ENCODE assay signal across 8 mouse cellular contexts in genomic region chr5:137645652-137646091, GRCm38 (mm10). TPM values are rescaled to one million over a fixed set of nuclear protein-coding genes. Genes with fewer than 3 reads are reported as not detected.
A peak's percentile ranks its signal among the peaks of the same experiment; 100 is the strongest.
DNase-seq lines count a peak whose midpoint lies in the region; ATAC-seq and TF ChIP-seq lines count a peak whose summit lies in the region.

Irs3 (minus strand) TSS chr5:137645714.

- peak within 1 kb of the TSS; percentile 30 for H3K4me3 ChIP-seq in heart, postnatal 0 days (ENCODE audit: low read depth, low read length)
- H3K4me3 ChIP-seq in limb, embryonic 10.5 days: peak within 1 kb of the TSS; percentile 50
- H3K4me3 ChIP-seq in midbrain, embryonic 14.5 days (replicated peaks; ENCODE audit: low read depth, low read length): peak within 1 kb of the TSS; percentile 19

- DNase-seq in MN1 (ENCODE audit: low spot score): peak; percentile 65
- DNase-seq in heart, postnatal 0 days (ENCODE audit: low spot score): no peak
- DNase-seq in limb, embryonic 10.5 days (ENCODE audit: low spot score): no peak
- DNase-seq in midbrain, embryonic 14.5 days: no peak
- DNase-seq in cerebellum, adult 9-11 months: no peak

- no peak for TF ChIP-seq EP300 in heart, postnatal 0 days (IDR thresholded peaks at IDR 0.05; ENCODE audit: low read depth)

- H3K4me1 ChIP-seq in heart, postnatal 0 days (ENCODE audit: control insufficient read depth, insufficient read depth): peaks cover 5% of the 10 kb centered on the region; the same call in 1 of the 2 replicates
- H3K4me1 ChIP-seq in limb, embryonic 10.5 days: peaks cover 60% of the 10 kb centered on the region
- peaks cover 14% of the 10 kb centered on the region for H3K4me1 ChIP-seq in midbrain, embryonic 14.5 days (ENCODE audit: control insufficient read depth, insufficient read depth, low read length)

- no peak within 1 kb of the TSS for H3K9ac ChIP-seq in heart, postnatal 0 days (replicated peaks; ENCODE audit: low read depth, low read length)
- H3K9ac ChIP-seq in midbrain, embryonic 14.5 days (replicated peaks; ENCODE audit: low read length): no peak within 1 kb of the TSS

- TF ChIP-seq CTCF in heart, postnatal 0 days (IDR thresholded peaks at IDR 0.05; ENCODE audit: low read depth): no peak

- H3K9me3 ChIP-seq in heart, postnatal 0 days (replicated peaks; ENCODE audit: control insufficient read depth, low read length): no peaks in the 10 kb centered on the region
- no peaks in the 10 kb centered on the region for H3K9me3 ChIP-seq in limb, embryonic 10.5 days (replicated peaks)
- H3K9me3 ChIP-seq in midbrain, embryonic 14.5 days (ENCODE audit: control insufficient read depth, low read length): no peaks in the 10 kb centered on the region

- H3K27ac ChIP-seq in heart, postnatal 0 days (ENCODE audit: low read depth): no peak within 1 kb of the TSS
- peak within 1 kb of the TSS; percentile 50 for H3K27ac ChIP-seq in limb, embryonic 10.5 days
- H3K27ac ChIP-seq in midbrain, embryonic 14.5 days (replicated peaks; ENCODE audit: low read depth, low read length): no peak within 1 kb of the TSS

- H3K4me2 ChIP-seq in heart, postnatal 0 days (ENCODE audit: low read depth, low read length): peak within 1 kb of the TSS; percentile 63
- peak within 1 kb of the TSS; percentile 38 for H3K4me2 ChIP-seq in midbrain, embryonic 14.5 days (ENCODE audit: low read length)

- ATAC-seq in common myeloid progenitor, adult 5-6 weeks (replicated peaks; ENCODE audit: low read depth, poor library complexity, severe bottlenecking): peak; percentile 54
- ATAC-seq in heart, postnatal 0 days (ENCODE audit: insufficient read depth, low read depth): no peak
- no peak for ATAC-seq in midbrain, embryonic 14.5 days (ENCODE audit: low FRiP score, low TSS enrichment)
- ATAC-seq in frontal cortex, adult (ENCODE audit: low TSS enrichment): no peak
- ATAC-seq in granulocyte monocyte progenitor cell, adult 5-6 weeks (replicated peaks; ENCODE audit: poor library complexity, severe bottlenecking): no peak; the same call in 1 of the 2 replicates

- peaks cover 33% of the 10 kb centered on the region for H3K27me3 ChIP-seq in heart, postnatal 0 days (ENCODE audit: control insufficient read depth, insufficient read depth, low read length)
- H3K27me3 ChIP-seq in limb, embryonic 10.5 days (ENCODE audit: low read depth, poor library complexity, severe bottlenecking): peaks cover 52% of the 10 kb centered on the region
- peaks cover 29% of the 10 kb centered on the region for H3K27me3 ChIP-seq in midbrain, embryonic 14.5 days (ENCODE audit: control insufficient read depth, insufficient read depth, low read length)

- peaks cover 15% of the 10 kb centered on the region for H3K36me3 ChIP-seq in heart, postnatal 0 days (replicated peaks; ENCODE audit: control insufficient read depth, insufficient read depth, low read length)
- peaks cover 28% of the 10 kb centered on the region for H3K36me3 ChIP-seq in limb, embryonic 10.5 days
- peaks cover 21% of the 10 kb centered on the region for H3K36me3 ChIP-seq in midbrain, embryonic 14.5 days (ENCODE audit: control insufficient read depth, insufficient read depth, low read length)

- 25% methylated on average over 11 of the region's 11 CpGs for WGBS in heart, postnatal 0 days
- WGBS in limb, embryonic 10.5 days: 9% methylated on average over 11 of the region's 11 CpGs
- WGBS in midbrain, embryonic 14.5 days: 18% methylated on average over 11 of the region's 11 CpGs

RNA-seq across cellular contexts. Expression of gene Irs3, which starts in this region (rescaled TPM):
- total RNA-seq in common myeloid progenitor, adult 5-6 weeks (2017): not detected in 2 replicates
- total RNA-seq in heart, postnatal 0 days (2014; rRNA removed; ENCODE audit: low replicate concordance): 7.6 TPM in 1 of 2 replicates, not detected in the other
- 0.08 and 0.23 TPM in 2 replicates for polyA plus RNA-seq in heart, postnatal 0 days (2015; fragmentation: Nextera tagmentation; extraction: Ambion mirVana)
- polyA plus RNA-seq in limb, embryonic 10.5 days (2016; fragmentation: Nextera tagmentation; extraction: Ambion mirVana): 0.23 and 0.48 TPM in 2 replicates
- polyA plus RNA-seq in midbrain, embryonic 14.5 days (2014; fragmentation: Nextera tagmentation; extraction: Ambion mirVana): not detected in 2 replicates
- not detected in 2 replicates for total RNA-seq in granulocyte monocyte progenitor cell, adult 5-6 weeks (2014; fragmentation: Nextera tagmentation)
- not detected in 2 replicates for total RNA-seq in granulocyte monocyte progenitor cell, adult 5-6 weeks (2017)

Comparison
In these comparisons a context has a peak if more than half of its experiments do, and no peak if none do; other contexts are left out.
1. Peak in ATAC-seq in common myeloid progenitor, adult 5-6 weeks; RNA of the gene not detected or under 1 TPM.